Mouse (Mus musculus) kidney, postnatal 10 days (tissue): ENCODE measurements around the gene Wdr31.
A peak's percentile ranks its signal among the peaks of the same experiment; 100 is the strongest.

ENCODE experiments used
- DNase-seq: peaks from one replicate; pipeline ENCODE4 v3.0.0; 2021; ENCODE audit warnings: mixed read lengths

Gene Wdr31

GRCm38 (mm10) chr4:62470598-62471051 is at the start of gene Wdr31:
Gene Wdr31, minus strand, starts transcription at chr4:62470896.
- DNase-seq = peak; percentile 86

GRCm38 (mm10) chr4:62519849-62520233 is 49.1 kb upstream of the Wdr31 start, which contains the start of gene Alad:
Gene Alad, minus strand, starts transcription at chr4:62519918.
- DNase-seq = peak; percentile 95

- no peak for DNase-seq
Measured at GRCm38 (mm10) chr4:62519122-62519848, 48.6 kb upstream of the Wdr31 start.

GRCm38 (mm10) chr4:62518416-62519121 is 47.9 kb upstream of the Wdr31 start:
- DNase-seq = peak; percentile 57

GRCm38 (mm10) chr4:62517538-62518415 is 47.1 kb upstream of the Wdr31 start:
- no peak for DNase-seq

GRCm38 (mm10) chr4:62517046-62517445 is 46.4 kb upstream of the Wdr31 start:
- no peak for DNase-seq

- DNase-seq = no peak
Measured at GRCm38 (mm10) chr4:62516579-62516978, 45.9 kb upstream of the Wdr31 start.

- peak; percentile 85 for DNase-seq
Measured at GRCm38 (mm10) chr4:62516079-62516478, 45.4 kb upstream of the Wdr31 start.

GRCm38 (mm10) chr4:62515490-62515889 is 44.8 kb upstream of the Wdr31 start:
- DNase-seq = no peak

GRCm38 (mm10) chr4:62514995-62515394 is 44.3 kb upstream of the Wdr31 start:
- no peak for DNase-seq

- DNase-seq = no peak
Measured at GRCm38 (mm10) chr4:62513998-62514506, 43.4 kb upstream of the Wdr31 start.

GRCm38 (mm10) chr4:62509946-62510345 is 39.2 kb upstream of the Wdr31 start:
- peak; percentile 83 for DNase-seq

- peak; percentile 60 for DNase-seq
Measured at GRCm38 (mm10) chr4:62508839-62509238, 38.1 kb upstream of the Wdr31 start.

- peak; percentile 66 for DNase-seq
Measured at GRCm38 (mm10) chr4:62506798-62507197, 36.1 kb upstream of the Wdr31 start.

- DNase-seq = no peak
Measured at GRCm38 (mm10) chr4:62505991-62506390, 35.3 kb upstream of the Wdr31 start.

- no peak for DNase-seq
Measured at GRCm38 (mm10) chr4:62503374-62503970, 32.8 kb upstream of the Wdr31 start, which contains the start of gene Hdhd3. Gene Hdhd3, minus strand, starts transcription at chr4:62503467.

- DNase-seq = peak; percentile 46
Measured at GRCm38 (mm10) chr4:62502969-62503368, 32.3 kb upstream of the Wdr31 start.

- peak; percentile 96 for DNase-seq
Measured at GRCm38 (mm10) chr4:62501964-62502732, 31.5 kb upstream of the Wdr31 start.

- no peak for DNase-seq
Measured at GRCm38 (mm10) chr4:62501534-62501933, 30.8 kb upstream of the Wdr31 start.

GRCm38 (mm10) chr4:62500799-62501198 is 30.1 kb upstream of the Wdr31 start:
- DNase-seq = no peak

GRCm38 (mm10) chr4:62496815-62497214 is 26.1 kb upstream of the Wdr31 start:
- peak; percentile 73 for DNase-seq

- DNase-seq = peak; percentile 66
Measured at GRCm38 (mm10) chr4:62495946-62496345, 25.2 kb upstream of the Wdr31 start.
